Mouse (Mus musculus): ENCODE measurements around the gene Pcx.

The Pcx gene

GRCm38 (mm10) chr19:4624006-4624405 is 113.7 kb downstream of the Pcx start:
- no peak for DNase-seq

- DNase-seq: no peak
These were observed 114.3 kb downstream of the Pcx start for GRCm38 (mm10) chr19:4624406-4625178.

- DNase-seq: peak; percentile 89
These were observed 115.0 kb downstream of the Pcx start, which contains the start of gene Rce1 for GRCm38 (mm10) chr19:4625179-4625828. Gene Rce1, minus strand, starts transcription at chr19:4625641.

GRCm38 (mm10) chr19:4625829-4626535 is 115.7 kb downstream of the Pcx start:
- no peak for DNase-seq

GRCm38 (mm10) chr19:4628819-4629218 is 118.5 kb downstream of the Pcx start:
- DNase-seq: peak; percentile 64

GRCm38 (mm10) chr19:4635986-4636385 is 125.7 kb downstream of the Pcx start:
- DNase-seq: no peak

GRCm38 (mm10) chr19:4644271-4644670 is 134.0 kb downstream of the Pcx start:
- DNase-seq: peak; percentile 46

- DNase-seq: no peak
These were observed 136.7 kb downstream of the Pcx start for GRCm38 (mm10) chr19:4646917-4647492.

- DNase-seq: no peak
These were observed 147.9 kb downstream of the Pcx start for GRCm38 (mm10) chr19:4658156-4658555.

GRCm38 (mm10) chr19:4666815-4667214 is 156.5 kb downstream of the Pcx start:
- peak; percentile 21 for DNase-seq

GRCm38 (mm10) chr19:4670776-4671175 is 160.5 kb downstream of the Pcx start:
- DNase-seq: peak; percentile 17
